Mouse (Mus musculus) hindbrain, embryonic 16.5 days (tissue): ENCODE data around the gene Wrnip1. TPM values are rescaled to one million over a fixed set of nuclear protein-coding genes. Genes with fewer than 3 reads are reported as not detected.

Experiments
- ATAC-seq: fragments of 200-750 bp; cut with Nextera tagmentation; 2 replicates; pipeline ENCODE4 v1.8.0; 2017; ENCODE audit warnings: moderate TSS enrichment, moderate library complexity
- H3K27ac ChIP-seq: fragments of 300-500 bp; sonication (generic); 2 replicates; pipeline ENCODE4 v1.5.1; 2014; ENCODE audit warnings: low read depth, mild to moderate bottlenecking, control low read depth, low read length, moderate library complexity
- H3K27me3 ChIP-seq: fragments of 300-500 bp; sonication (generic); replicated peaks from 2 replicates; pipeline ENCODE4 v1.6.1; 2014; ENCODE audit warnings: low read length; ENCODE audit not compliant: control insufficient read depth, insufficient read depth
- H3K36me3 ChIP-seq: fragments of 300-500 bp; sonication (generic); 2 replicates; pipeline ENCODE4 v1.6.1; 2014; ENCODE audit warnings: mild to moderate bottlenecking, low read length, moderate library complexity, mixed read lengths; ENCODE audit not compliant: control insufficient read depth, insufficient read depth
- H3K4me1 ChIP-seq: fragments of 300-500 bp; sonication (generic); 2 replicates; pipeline ENCODE4 v1.6.1; 2014; ENCODE audit warnings: low read depth, low read length; ENCODE audit not compliant: control insufficient read depth, insufficient read depth
- H3K4me2 ChIP-seq: fragments of 300-500 bp; sonication (generic); 2 replicates; pipeline ENCODE4 v1.6.1; 2014; ENCODE audit warnings: mild to moderate bottlenecking, low read length, control low read depth, moderate library complexity
- H3K4me3 ChIP-seq: fragments of 300-500 bp; sonication (generic); 2 replicates; pipeline ENCODE4 v1.5.1; 2014; ENCODE audit warnings: mild to moderate bottlenecking, low read length, control low read depth, moderate library complexity
- H3K9ac ChIP-seq: fragments of 300-500 bp; sonication (generic); 2 replicates; pipeline ENCODE4 v1.6.1; 2014; ENCODE audit warnings: low read depth, mild to moderate bottlenecking, control low read depth, low read length, moderate library complexity
- H3K9me3 ChIP-seq: fragments of 300-500 bp; sonication (generic); 2 replicates; pipeline ENCODE4 v1.6.1; 2014; ENCODE audit warnings: mild to moderate bottlenecking, low read length, moderate library complexity; ENCODE audit not compliant: control insufficient read depth
- WGBS: fragments of 180-500 bp; shearing (Covaris S2); extraction: QIAGEN DNeasy Blood & Tissue Kit; methylation state at CpG from one replicate; pipeline ENCODE4 v1.1.7; 2014; 5-methylcytosine and 5-hydroxymethylcytosine counted together
- polyA plus RNA-seq: library from polyadenylated mRNA; unstranded; fragments of >200 nt; fragmentation: Nextera tagmentation; extraction: Ambion mirVana; gene quantifications from 2 replicates; pipeline ENCODE4 v1.2.1, GENCODE M21; 2015

The Wrnip1 gene
- 33.9 and 35.6 TPM in 2 replicates for polyA plus RNA-seq

DNA sequence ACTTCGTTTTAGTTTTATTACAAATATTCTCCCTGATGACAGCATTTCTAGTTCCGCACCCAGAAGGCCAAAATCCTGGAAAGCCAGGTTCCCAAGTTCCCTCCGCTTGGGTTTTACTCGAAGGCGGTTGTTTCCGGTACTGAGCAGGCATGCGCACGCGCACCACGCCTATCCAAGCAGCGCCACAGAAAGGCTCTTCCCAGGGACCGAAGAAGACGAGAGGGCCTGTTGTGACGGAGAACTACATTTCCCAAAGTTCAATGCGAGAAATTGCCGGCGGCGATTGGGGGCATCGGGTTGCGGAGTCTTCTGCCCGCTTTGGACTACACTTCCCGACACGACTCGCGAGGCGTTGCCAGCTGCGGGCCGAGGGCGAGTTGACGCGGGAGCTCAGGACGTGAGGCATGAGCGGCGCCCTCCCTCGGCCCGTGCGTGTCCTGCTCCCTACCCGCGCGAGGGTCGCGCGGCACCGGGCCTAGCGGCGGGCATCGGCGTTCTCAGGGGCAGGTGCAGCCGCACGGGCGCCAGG is at the start of gene Wrnip1:
Wrnip1 (plus strand) TSS at position 346 of the 529 bp plus-strand sequence.
- H3K4me2 ChIP-seq = peak within 1 kb of the TSS; percentile 72
- H3K36me3 ChIP-seq = peaks cover under 1% of the 10 kb centered on the region
- H3K9me3 ChIP-seq = no peaks in the 10 kb centered on the region
- H3K27ac ChIP-seq = peak within 1 kb of the TSS; percentile 90
- peak within 1 kb of the TSS; percentile 90 for H3K9ac ChIP-seq
- no peaks in the 10 kb centered on the region for H3K27me3 ChIP-seq
- 0% methylated on average over 42 of the region's 51 CpGs for WGBS
- peak within 1 kb of the TSS; percentile 96 for H3K4me3 ChIP-seq
- ATAC-seq = peak; percentile 99
- H3K4me1 ChIP-seq = peaks cover 20% of the 10 kb centered on the region

GRCm38 (mm10) chr13:32752066-32752657 is 49.7 kb upstream of the Wrnip1 start:
- no peaks in the 10 kb centered on the region for H3K27me3 ChIP-seq
- H3K9me3 ChIP-seq = no peaks in the 10 kb centered on the region
- no peak overlapping the region for H3K27ac ChIP-seq
- 54% methylated on average over 4 of the region's 4 CpGs for WGBS
- no peak overlapping the region for H3K4me2 ChIP-seq
- H3K4me1 ChIP-seq = no peaks in the 10 kb centered on the region
- no peak overlapping the region for H3K9ac ChIP-seq
- no peak for ATAC-seq
- H3K4me3 ChIP-seq = no peak overlapping the region
- H3K36me3 ChIP-seq = no peaks in the 10 kb centered on the region

DNA sequence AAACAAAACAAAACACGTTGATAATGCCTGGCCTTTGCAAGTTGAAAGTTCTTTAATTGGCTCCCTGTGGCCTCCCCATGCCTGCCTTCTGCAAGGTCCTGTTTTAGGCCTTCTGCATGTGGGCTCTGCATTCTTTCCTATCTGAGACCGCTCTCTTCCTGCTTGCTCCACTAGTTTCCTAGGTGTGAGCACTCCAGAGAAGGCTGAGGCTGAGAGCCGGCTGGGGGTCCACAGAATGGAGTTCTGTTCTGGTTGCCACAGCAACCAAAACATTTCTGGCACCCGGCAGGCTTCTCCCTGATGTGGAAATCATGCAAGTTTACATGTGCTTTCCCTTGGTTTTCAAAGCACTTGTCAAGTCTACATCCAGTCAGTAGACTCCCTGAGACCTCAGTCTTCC is 42.8 kb upstream of the Wrnip1 start:
- Histone ChIP-seq H3K4me2 (no peak overlapping the region), H3K9me3 (no peaks in the 10 kb centered on the region), H3K27me3 (no peaks in the 10 kb centered on the region), H3K36me3 (no peaks in the 10 kb centered on the region), H3K27ac (no peak overlapping the region), H3K4me1 (peaks cover 5% of the 10 kb centered on the region; the same call in 1 of the 2 replicates), H3K9ac (no peak overlapping the region), H3K4me3 (no peak overlapping the region)
- WGBS = 9% methylated on average over 4 of the region's 4 CpGs
- ATAC-seq = peak; percentile 84

GRCm38 (mm10) chr13:32760795-32761194 is 41.0 kb upstream of the Wrnip1 start:
- H3K9ac ChIP-seq = no peak overlapping the region
- no peak overlapping the region for H3K4me3 ChIP-seq
- peaks cover 5% of the 10 kb centered on the region; the same call in 1 of the 2 replicates for H3K4me1 ChIP-seq
- ATAC-seq = no peak
- H3K27me3 ChIP-seq = no peaks in the 10 kb centered on the region
- WGBS = 77% methylated on average over 2 of the region's 2 CpGs
- H3K27ac ChIP-seq = no peak overlapping the region
- H3K36me3 ChIP-seq = no peaks in the 10 kb centered on the region
- H3K4me2 ChIP-seq = no peak overlapping the region
- H3K9me3 ChIP-seq = no peaks in the 10 kb centered on the region

GRCm38 (mm10) chr13:32763141-32763540 is 38.7 kb upstream of the Wrnip1 start:
- 92% methylated on average over 3 of the region's 3 CpGs for WGBS
- Histone ChIP-seq H3K9me3 (no peaks in the 10 kb centered on the region), H3K9ac (no peak overlapping the region), H3K4me1 (peaks cover 5% of the 10 kb centered on the region; the same call in 1 of the 2 replicates), H3K27me3 (no peaks in the 10 kb centered on the region), H3K4me3 (no peak overlapping the region), H3K4me2 (no peak overlapping the region), H3K36me3 (no peaks in the 10 kb centered on the region), H3K27ac (no peak overlapping the region)
- no peak for ATAC-seq

GRCm38 (mm10) chr13:32764448-32764847 is 37.4 kb upstream of the Wrnip1 start:
- Histone ChIP-seq H3K4me1 (no peaks in the 10 kb centered on the region; the same call in 1 of the 2 replicates), H3K9ac (no peak overlapping the region), H3K27ac (no peak overlapping the region), H3K9me3 (no peaks in the 10 kb centered on the region), H3K4me2 (no peak overlapping the region), H3K27me3 (no peaks in the 10 kb centered on the region), H3K4me3 (no peak overlapping the region), H3K36me3 (no peaks in the 10 kb centered on the region)
- WGBS = 28% methylated on average over 7 of the region's 7 CpGs
- no peak for ATAC-seq

DNA sequence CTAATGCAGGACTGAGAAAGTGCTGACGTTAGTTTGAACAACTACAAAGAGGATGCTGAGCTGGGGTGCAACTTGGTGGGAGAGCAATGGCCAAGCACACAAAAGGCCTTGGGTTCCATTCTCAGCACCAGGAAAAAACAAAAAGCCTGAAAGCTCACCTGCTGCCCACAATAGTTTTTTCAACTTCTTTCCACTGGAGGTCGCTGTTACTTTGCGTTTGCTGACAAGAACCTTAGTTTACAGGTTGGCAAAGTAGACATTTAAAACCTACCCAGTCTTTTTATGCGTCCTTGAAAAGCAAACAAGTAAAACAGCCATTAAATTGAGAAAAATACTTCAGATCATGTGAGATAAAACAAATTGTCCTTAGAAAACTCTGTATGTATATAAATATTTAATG is 33.7 kb upstream of the Wrnip1 start:
- Histone ChIP-seq H3K27ac (no peak overlapping the region), H3K36me3 (no peaks in the 10 kb centered on the region), H3K27me3 (no peaks in the 10 kb centered on the region), H3K4me1 (no peaks in the 10 kb centered on the region), H3K4me2 (no peak overlapping the region), H3K9me3 (no peaks in the 10 kb centered on the region), H3K4me3 (no peak overlapping the region), H3K9ac (no peak overlapping the region)
- ATAC-seq = no peak
- WGBS = 11% methylated on average over 4 of the region's 4 CpGs

- WGBS = 28% methylated on average over 3 of the region's 3 CpGs
- Histone ChIP-seq H3K36me3 (no peaks in the 10 kb centered on the region), H3K27ac (no peak overlapping the region), H3K4me3 (no peak overlapping the region), H3K27me3 (no peaks in the 10 kb centered on the region), H3K4me1 (no peaks in the 10 kb centered on the region), H3K4me2 (no peak overlapping the region), H3K9me3 (no peaks in the 10 kb centered on the region), H3K9ac (no peak overlapping the region)
- no peak for ATAC-seq
Measured at GRCm38 (mm10) chr13:32769960-32770359, 31.9 kb upstream of the Wrnip1 start.

GRCm38 (mm10) chr13:32775889-32776288 is 25.9 kb upstream of the Wrnip1 start:
- no peaks in the 10 kb centered on the region for H3K9me3 ChIP-seq
- no peaks in the 10 kb centered on the region for H3K27me3 ChIP-seq
- whole genome bisulfite sequencing = 89% methylated on average over 9 of the region's 9 CpGs
- no peak overlapping the region for H3K9ac ChIP-seq
- no peak for ATAC-seq
- H3K4me1 ChIP-seq = no peaks in the 10 kb centered on the region
- no peak overlapping the region for H3K27ac ChIP-seq
- H3K4me2 ChIP-seq = no peak overlapping the region
- no peaks in the 10 kb centered on the region for H3K36me3 ChIP-seq
- H3K4me3 ChIP-seq = no peak overlapping the region
